Mouse (Mus musculus): ENCODE measurements around the gene Tuft1. TPM values are rescaled to one million over a fixed set of nuclear protein-coding genes. Genes with fewer than 3 reads are reported as not detected.
A peak's percentile ranks its signal among the peaks of the same experiment; 100 is the strongest.
"Not testable (repeated sequence)": the region's sequence is repeated elsewhere in the genome, so short reads cannot be mapped to it uniquely, and the experiment has no call there.

Gene Tuft1
- total RNA-seq, 2 experiments from 2014 or later: 1.3 to 1.6 TPM

DNA sequence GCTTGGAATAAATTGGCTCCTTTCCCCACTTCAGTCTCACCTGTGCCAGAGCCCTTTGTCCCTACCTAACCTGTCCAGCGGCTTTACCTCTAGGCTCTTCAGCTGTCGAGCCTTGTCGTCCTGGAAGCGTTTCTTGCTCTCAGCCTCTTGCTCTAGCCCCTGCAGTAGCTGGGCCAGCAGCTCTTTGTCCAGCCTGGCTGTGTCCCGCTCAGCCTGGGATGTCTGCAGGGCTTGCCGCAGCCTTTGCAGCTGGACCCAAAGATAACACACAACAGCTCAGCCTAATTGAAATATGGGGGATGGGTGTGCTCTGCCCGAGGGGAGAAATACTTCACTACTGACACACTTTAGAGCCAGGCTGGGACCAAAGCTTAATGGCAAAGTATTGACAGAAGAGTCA is 7.2 kb upstream of the Tuft1 start:
- intact Hi-C loops (cut with DNase I); DNase-seq (ENCODE audit: low spot score in 2 of 2): not testable (repeated sequence)

DNA sequence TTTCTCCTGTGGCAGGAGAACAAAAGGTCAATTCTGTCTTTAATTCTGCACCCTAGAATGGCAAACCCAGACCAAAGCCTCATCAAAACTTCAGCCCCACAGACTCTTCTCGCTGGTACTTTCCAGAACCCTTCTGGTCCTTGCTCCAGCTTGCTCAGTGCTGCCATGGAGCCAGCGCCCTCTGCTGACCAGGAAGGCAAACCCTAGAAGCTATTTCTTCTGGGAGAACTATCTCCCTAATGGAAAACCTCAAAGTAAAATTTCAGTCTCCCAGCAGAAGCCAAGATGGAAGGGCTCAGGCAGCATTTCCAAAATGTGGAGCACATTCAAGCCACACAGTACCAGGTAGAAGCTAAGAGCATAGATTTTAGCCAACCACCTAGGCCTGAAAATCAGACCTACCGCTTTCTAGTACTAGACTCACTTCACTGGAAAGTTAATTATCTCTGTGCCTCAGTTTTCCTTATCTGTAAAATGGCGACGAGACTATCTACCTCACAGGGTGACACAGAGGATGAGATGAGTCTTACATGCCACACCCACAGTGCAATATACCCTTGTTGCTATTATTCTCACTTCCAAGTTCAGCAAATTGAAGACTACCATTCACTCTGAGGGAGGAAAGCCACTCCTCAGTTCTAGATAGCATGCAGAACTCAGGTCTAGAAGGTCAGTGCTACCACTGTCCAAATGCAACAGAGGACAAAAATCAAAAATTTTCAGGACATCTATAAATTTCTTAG is 6.6 kb upstream of the Tuft1 start:
- DNase-seq (ENCODE audit: low spot score in 2 of 2); intact Hi-C loops (cut with DNase I): not testable (repeated sequence)

DNA sequence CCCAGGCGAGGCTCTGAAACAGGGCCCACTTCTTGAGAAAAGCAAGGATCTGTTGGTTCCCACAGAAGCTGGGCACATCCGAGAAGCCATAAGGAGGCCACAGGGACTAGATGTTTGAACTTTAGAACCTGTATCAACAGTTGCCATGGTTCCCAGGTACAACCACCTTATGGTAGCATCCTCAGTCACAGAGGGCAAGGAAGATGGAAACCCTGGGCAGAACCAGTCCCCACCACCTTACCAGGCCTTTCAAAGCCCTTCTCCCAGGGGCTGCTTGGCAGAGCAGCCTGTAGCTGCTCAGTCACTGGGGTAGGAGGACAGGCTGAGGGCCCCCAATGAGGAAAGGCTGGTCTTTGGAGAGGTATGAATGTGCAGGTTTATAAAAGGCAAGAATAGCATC is 2.2 kb upstream of the Tuft1 start:
- intact Hi-C loops (cut with DNase I); DNase-seq (ENCODE audit: low spot score in 2 of 2): not testable (repeated sequence)

DNA sequence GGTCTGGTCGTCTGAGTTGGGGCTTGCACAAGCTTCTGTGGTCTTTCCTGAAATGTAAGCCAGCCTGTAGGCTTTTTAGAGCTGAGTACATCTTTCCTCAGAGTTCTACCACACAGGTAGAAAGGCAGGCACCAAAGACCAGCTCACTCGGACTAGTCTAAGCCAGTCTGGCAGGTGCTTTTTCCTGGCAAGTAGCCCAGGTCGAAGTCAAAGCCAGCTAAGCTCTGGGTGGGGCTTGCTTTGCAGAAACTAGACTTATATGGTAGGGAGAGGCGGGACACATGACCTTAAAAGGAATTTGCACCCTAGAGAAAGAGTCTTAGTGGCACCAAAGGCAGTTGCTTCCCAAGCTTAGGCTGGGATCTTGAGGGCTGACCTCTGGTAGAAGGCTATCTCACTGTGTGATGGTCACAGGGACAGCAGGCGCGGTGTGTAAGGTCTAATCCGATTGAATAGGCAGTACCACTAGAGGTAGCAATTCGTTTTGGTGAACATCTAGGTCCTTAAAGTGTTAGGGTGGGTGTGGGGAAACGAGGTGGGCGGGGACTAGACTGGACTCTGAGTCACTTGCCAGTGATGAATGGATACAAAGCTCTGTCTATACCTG is 573 bp upstream of the Tuft1 start:
- intact Hi-C loops (cut with DNase I); DNase-seq (ENCODE audit: low spot score in 2 of 2): not testable (repeated sequence)

DNA sequence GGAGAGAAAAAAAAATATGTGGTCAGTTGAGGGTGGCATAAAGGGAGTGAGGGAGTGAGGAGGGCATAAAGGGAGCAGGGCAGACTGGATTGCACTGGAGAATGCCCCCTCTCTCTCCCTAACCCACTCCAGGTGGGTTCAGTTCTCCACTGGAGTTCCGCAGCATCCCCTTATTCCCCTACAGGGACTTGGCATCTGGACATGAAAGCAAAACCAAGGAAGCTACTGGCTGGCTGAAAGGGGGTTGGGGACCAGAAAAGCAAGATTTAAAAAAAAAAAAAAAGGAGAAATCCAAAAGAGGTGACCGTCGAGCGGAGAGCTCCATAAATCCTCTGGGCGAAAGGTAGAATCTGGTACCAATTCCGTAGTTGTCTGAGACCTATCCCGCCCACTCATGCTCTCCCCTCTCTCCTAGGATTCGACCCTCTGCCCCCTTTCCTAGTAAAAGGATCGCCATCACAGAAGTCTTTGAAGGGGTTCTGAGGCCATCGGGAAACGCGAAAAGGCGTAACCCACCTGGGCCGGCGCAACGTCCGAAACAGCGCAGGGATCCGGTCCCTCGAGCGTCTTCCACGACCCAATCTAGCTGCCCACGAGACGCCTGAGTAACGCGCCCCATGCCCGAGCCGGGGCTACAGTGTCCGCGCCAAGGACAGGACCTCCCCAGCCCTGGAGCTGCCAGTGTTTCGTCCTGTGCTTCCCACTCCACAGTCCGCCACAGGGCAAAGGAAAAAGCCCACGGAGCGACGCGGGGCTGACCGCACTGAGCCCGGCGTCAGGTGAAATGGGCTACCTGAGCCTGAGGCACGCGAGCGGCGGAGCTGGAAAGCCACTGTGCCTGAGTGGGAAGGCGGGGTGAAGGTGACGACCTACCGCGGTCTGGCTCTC is 576 bp downstream of the Tuft1 start:
- intact Hi-C loops (cut with DNase I); DNase-seq (ENCODE audit: low spot score in 2 of 2): not testable (repeated sequence)

DNA sequence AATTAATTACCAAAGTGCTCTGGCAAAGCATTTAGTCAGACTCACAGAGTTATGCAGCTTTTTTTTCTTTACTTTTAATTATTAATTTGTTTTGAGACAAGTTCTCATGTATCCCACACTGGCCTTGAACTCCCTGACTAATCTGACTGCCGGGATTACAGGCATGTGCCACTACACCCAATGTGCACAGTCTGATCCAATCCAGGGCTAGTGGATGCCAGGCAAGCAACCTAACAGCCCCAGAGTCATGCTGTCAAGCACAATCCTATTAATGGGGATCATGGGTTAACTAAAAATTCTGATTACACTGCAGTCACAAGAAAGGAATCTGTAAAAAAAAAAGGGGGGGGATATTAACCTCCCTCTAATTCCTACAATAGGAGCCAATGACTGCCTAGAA is 4.7 kb downstream of the Tuft1 start:
- intact Hi-C loops (cut with DNase I); DNase-seq (ENCODE audit: low spot score in 2 of 2): not testable (repeated sequence)

DNA sequence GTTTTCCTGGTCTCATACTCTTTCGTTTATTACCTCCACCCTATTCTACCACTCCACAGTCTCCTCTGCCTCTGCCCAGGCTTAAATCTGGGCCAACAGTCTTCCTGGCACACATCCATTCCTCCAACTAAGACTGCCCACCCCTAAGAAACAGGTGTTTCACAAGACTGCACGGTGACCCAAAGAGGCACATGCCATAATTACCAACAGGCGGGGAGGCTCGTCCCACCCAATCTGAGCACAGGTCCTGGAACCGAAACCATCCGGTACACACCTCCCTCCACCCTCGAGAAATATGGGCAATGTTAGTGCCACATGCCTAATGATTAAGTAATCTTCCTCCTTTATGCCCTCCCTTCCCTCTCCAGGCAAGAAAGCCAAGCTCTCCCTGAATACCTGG is 8.3 kb downstream of the Tuft1 start:
- intact Hi-C loops (cut with DNase I): no loop called here
- DNase-seq (ENCODE audit: low spot score in 2 of 2): no peak

DNA sequence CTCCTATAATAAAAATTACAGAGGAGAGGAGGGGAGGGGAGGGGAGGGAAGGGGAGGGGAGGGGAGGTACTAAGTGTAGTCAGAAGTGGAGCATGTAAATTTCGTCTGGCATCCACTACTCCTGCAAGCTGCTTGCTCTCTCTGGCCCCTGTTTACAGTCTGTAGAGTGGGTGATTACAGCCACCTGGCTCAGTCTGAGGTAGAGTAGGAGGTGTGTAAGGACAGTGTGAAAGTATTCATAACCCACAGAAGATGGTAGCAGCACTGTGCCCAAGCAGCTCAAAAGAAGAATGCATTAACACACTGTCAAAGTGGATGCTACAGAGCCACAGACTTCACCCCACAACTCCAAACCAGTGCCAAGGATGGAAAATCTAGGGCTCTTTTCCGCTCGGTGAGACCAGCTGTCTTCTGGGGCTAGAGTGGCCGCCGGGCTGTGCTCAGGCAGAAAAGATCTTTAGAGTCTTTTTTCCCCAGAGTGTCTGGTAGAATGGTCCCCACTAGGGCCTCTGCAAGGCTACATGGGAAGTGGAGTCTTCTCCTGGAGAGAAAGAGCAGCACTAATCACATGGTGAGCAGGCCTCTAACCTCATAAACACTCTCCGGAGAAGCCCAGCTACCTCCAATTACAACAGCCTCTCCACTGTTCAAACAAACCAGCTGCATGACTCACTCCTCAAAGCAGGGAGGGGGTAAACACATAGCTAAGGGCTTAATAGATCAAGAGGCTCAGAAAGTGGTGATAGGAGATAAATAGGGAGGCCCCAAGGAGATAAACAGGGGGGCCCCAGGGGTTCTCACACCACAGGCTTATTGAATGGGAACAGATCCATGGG is 9.7 kb downstream of the Tuft1 start:
- DNase-seq (ENCODE audit: low spot score in 2 of 2): peak; percentile 7 to 44
- intact Hi-C loops (cut with DNase I): no loop called here

DNA sequence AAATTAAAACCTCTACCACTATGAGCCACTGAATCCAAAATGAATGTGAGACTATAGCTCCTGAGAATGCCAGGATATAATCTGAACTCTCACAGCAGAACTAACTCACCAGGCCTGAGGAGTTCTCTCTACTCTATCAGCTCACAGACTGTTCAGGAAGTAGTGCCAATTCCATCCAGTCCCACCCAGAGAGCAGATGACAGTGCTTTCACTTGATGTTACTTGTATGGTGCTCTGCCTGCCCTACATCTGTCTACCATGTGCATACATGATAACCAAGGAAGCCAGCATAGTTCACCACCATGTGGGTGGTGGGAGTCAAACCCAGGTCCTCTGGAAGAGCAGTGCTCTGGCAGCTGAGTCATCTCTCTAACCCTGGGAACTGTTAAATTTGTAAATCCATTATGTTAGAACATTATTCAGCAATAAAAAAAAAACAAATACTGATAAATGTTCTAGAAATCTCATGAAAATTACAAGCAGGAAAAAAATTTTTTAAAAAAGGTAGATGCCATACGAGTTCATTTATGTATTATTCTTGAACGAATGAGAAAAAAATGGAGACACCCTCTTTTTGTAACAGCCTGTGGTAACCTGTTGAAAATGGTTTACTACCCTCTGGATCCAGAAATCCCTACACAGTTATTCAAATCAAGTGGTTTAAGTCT is 16.0 kb downstream of the Tuft1 start, which contains the start of gene Gm10972:
Gene Gm10972, plus strand, starts transcription at position 618 of the 668 bp plus-strand sequence.
- intact Hi-C loops (cut with DNase I); DNase-seq (ENCODE audit: low spot score in 2 of 2): not testable (repeated sequence)

DNA sequence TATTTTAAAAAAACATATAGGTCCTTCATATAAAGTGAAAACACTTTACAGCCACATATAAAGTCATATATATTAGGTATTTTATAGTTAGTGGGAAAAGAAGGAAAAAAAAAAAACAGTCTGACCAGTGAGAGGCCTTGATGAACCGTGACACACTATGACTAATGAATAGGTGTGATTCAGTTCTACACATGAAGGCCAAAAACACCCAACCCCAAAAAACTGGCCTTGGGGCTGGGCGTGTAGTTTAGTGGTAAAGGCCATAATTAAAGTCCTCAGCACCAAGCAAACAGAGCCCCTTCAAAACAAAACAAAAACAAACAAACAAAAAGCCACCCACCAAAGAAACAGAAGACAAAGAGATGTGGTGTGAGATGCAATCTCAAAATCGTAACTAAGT is 28.8 kb downstream of the Tuft1 start:
- no peak for DNase-seq (ENCODE audit: low spot score in 2 of 2)
- intact Hi-C loops (cut with DNase I): no loop called here

DNA sequence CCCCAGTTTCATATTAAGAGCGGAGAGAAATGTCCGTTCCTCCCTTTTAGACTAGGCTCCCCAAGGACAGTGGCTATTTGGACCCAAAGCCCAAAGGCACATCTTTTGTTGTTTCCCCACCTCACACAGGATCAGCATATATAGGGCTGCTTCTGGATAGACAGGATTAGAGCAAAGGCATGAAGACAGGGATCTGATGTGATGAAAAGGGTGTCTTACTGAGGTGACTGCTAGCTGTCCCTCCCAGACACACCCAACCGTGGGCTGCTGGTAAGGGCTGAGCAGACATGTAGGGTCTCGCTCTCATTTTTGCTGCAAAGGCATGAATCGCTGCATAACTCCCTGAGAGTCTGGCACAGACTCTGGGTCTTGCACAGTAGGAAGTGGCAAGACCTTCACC is 30.0 kb downstream of the Tuft1 start:
- DNase-seq (ENCODE audit: low spot score in 2 of 2): no peak
- intact Hi-C loops (cut with DNase I): no loop called here

DNA sequence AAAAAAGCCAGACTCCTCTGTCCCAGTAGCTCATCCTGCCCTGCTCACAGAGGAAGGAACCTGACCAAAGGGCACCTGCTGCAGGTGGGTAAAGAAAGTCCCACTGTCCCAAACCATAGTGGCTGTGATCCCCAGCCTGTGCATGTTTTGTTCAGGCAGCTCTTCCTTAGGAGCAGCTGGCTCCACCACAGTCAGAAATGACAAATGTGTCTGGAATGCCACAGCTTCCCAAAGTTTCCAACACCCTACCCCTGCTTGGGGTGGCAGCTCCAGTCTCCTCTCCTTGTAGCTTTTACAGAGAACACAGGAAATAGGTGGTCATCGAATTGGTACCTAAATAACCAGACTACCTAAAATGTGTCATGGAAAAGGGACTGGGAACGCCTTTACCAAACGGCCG is 34.4 kb downstream of the Tuft1 start:
- intact Hi-C loops (cut with DNase I): no loop called here
- no peak for DNase-seq (ENCODE audit: low spot score in 2 of 2)

DNA sequence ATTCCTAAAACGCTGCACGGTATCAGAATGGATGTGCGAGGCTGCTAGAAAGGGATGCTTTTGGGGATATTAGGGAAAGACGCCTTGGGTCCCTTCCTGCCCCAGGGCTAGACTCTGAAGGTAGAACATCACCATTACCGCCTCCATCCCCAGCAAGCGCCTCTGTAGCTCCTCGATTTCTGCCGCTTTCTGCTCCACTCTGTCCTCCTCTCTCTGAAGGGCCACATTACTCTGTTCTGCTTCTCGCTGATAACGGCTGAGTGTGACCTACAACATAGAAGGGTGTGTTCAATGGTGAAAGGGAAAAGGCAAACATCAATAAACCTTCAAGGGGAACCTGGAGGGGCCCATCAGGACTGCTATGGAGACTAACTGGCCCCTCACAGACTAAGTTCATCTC is 36.1 kb downstream of the Tuft1 start:
- intact Hi-C loops (cut with DNase I): no loop called here
- no peak for DNase-seq (ENCODE audit: low spot score in 2 of 2)

DNA sequence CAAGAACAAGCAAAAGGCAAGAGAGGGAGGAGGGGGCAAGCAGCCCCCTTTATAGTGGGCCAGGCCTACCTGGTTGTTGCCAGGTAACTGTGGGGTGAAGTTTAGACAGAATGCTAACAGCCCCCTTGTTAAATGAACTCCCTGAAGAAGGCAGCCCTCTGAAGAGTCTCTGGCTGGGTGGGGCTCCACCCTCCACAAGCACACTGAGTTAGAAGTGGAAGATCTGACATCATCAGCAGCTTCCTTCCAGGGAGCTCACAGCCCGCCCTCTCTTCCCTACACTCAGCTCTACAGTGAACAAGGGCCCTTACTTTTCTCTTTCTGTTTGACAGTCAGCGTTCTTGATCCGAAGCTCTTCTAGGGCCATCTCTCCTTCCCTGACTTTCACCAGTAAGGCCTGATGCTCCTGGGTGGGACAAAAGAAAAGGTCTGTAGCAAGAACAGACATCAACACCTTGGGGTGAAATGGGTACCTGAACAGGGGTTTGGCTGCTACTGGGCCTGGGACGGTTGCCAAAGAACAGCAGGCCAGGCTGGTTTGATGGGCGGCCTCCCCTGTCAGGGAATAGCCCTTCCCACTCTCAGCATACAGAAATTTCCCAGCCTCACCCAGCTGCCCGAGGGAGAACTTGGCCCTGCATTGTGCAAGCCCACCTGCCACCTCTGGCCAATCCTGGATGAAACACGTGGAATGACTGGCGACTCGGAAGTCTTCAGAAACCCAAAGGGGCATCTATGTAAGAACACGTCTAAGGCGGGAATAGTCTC is 36.7 kb downstream of the Tuft1 start:
- intact Hi-C loops (cut with DNase I): no loop called here

DNA sequence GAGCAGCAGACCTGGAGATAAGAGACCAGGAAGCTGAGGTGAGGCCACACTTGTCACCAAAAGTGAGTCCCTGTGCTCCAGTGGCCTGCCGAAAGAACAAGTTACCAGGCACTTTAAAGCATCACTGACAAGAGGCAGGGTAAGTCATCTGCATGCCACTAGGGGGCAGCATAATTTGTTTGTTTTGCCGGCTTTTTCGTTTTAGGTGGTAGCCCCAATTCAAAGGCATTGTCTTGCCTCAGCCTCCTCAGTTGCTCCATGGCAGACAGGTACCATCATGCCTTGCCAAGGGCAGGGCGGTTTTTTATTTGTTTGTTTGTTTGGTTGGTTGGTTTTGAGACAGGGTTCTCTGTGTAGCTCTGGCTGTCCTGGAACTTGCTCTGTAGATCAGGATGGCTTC is 42.0 kb downstream of the Tuft1 start:
- DNase-seq (ENCODE audit: low spot score in 2 of 2): peak; percentile 14 to 39
- intact Hi-C loops (cut with DNase I): loop anchor here (5.0 to 10.0 kb wide), 2 partner anchors 88 to 286 kb away; no protein-coding TSS in a partner anchor

More for the DNA sequence above, 36.7 kb downstream of the Tuft1 start:
- no peak for DNase-seq (ENCODE audit: low spot score in 2 of 2)

DNA sequence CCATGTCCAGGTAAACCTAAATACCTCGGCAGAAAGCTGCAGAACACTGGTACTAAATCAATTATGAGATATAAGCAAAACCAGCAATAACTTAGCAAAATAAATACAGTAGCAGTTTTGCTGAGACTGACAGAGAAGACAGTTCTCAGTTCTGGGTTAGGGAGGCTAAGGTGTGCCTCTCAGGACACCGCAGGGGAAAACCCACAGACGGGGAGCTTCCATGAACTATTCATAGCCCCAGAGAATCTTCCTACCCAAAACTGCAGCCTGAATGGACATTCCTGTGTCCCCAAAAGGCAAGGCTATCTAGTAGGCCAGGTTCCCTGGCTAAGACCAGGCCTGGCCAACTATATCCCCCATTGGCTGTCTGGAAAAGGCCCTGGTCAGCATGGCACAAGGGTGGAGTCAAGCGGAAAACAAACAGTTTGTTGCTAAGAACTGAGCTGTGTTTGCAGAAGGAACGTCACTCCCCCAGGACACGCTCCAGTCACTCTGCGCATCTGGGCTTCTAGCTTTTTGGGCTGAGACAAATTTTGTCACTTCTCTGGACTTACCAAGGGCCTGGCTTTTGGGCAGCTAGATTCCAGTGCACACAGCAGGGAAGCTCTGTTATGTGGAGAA is 45.3 kb downstream of the Tuft1 start:
- no peak for DNase-seq (ENCODE audit: low spot score in 2 of 2)
- intact Hi-C loops (cut with DNase I): loop anchor here (10.0 kb wide), 1 partner anchor 91 kb away; no protein-coding TSS in a partner anchor

DNA sequence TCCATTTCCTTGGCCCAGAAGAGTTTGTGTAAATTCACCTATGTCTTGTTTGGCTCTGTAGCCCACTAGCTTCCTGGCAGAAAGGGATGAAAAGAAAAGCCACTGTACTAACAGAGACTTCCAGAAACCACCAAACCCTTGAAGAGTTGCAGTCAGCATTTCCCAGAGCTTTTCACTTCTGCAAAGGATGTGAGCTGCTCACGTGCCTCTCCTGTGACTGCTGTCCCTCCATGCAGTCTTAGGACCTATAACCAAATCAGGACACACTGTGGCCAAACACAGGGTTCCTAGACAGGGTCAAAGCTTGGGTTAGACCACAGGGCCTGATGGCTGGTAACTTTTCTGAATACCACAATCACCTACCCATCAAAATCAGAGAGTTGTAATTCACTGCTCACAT is 46.4 kb downstream of the Tuft1 start:
- peak; percentile 5 to 6 for DNase-seq (ENCODE audit: low spot score in 2 of 2)
- intact Hi-C loops (cut with DNase I): loop anchor here (10.0 kb wide), 1 partner anchor 93 kb away; no protein-coding TSS in a partner anchor

All from left cerebral cortex, postnatal 25 days (tissue).